Mouse (Mus musculus) bone marrow macrophage, adult 2 months (primary cell): ENCODE results near the gene Rbmx.

ENCODE experiments used
- CTCF ChIP-seq: IDR thresholded peaks from 2 replicates; pipeline ENCODE4 v1.5.1; 2012; ENCODE audit warnings: low read depth, mild to moderate bottlenecking, low read length, moderate library complexity
- POLR2A ChIP-seq: IDR thresholded peaks from 2 replicates; pipeline ENCODE4 v1.6.1; 2012; ENCODE audit warnings: mild to moderate bottlenecking, low read depth, low read length, borderline replicate concordance

DNA sequence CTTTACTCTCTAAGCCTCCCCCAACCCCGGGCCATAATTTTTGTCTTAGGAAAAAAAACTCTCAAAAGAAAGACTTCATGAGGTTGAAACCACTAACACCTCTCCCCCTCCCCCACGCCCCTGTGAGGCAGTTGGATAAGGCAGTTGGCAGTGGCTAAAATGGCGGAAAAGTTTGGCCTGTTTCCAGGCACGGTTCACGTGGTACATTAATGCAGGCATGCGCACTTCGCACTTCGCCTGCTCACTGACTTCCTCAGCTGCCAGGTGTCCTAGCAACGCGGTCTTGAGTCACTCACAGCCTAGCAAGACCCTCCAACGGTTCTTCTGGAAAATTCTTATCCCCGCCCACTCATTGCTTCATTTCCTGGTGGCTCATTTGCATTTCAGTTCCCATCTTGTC lies 15.9 kb upstream of the Rbmx start, which contains the start of gene Gm364:
- TF ChIP-seq POLR2A (no peak), CTCF (no peak)
